Mouse (Mus musculus) cerebellum, adult 2 months (tissue): Measurements from ENCODE around the gene Gm42791. TPM values are rescaled to one million over a fixed set of nuclear protein-coding genes. Genes with fewer than 3 reads are reported as not detected.

ENCODE experiments used
- DNase-seq, 2 experiments: peaks; one replicate each; pipeline ENCODE4 v3.0.0; 2021
- H3K27ac ChIP-seq: fragments of 200-500 bp; 2 replicates; pipeline ENCODE4 v1.5.1; 2012; ENCODE audit warnings: low read length, control low read depth, inconsistent platforms; ENCODE audit not compliant: insufficient read depth
- H3K27me3 ChIP-seq: fragments of 200-500 bp; 2 replicates; pipeline ENCODE4 v1.6.1; 2012; ENCODE audit warnings: inconsistent platforms, mild to moderate bottlenecking, low read length, moderate library complexity; ENCODE audit not compliant: control insufficient read depth, insufficient read depth
- H3K4me1 ChIP-seq: fragments of 200-500 bp; 2 replicates; pipeline ENCODE4 v1.6.1; 2011; ENCODE audit warnings: low read length; ENCODE audit not compliant: control insufficient read depth, insufficient read depth
- H3K4me3 ChIP-seq: fragments of 200-500 bp; replicated peaks from 2 replicates; pipeline ENCODE3; 2011; ENCODE audit warnings: mild to moderate bottlenecking, low read depth, low read length, control low read depth; ENCODE audit not compliant: insufficient read depth
- CTCF ChIP-seq: fragments of 200-500 bp; IDR thresholded peaks from 2 replicates; pipeline ENCODE4 v1.5.1; 2011; ENCODE audit warnings: low read depth, mild to moderate bottlenecking, control low read depth, low read length, moderate library complexity, borderline replicate concordance; ENCODE audit not compliant: insufficient read depth
- POLR2A ChIP-seq: fragments of 200-500 bp; IDR thresholded peaks from 2 replicates; pipeline ENCODE4 v1.6.1; 2011; ENCODE audit warnings: low read length, control low read depth, borderline replicate concordance; ENCODE audit not compliant: insufficient read depth
- WGBS: fragments of 180-500 bp; shearing (Covaris S2); methylation state at CpG from one replicate; pipeline ENCODE4 v1.1.7; 2018; 5-methylcytosine and 5-hydroxymethylcytosine counted together
- polyA plus RNA-seq: library from polyadenylated mRNA; depleted of rRNA; stranded (reverse); fragments of >200 nt; gene quantifications from 2 replicates; pipeline ENCODE4 v1.2.3, GENCODE M21; 2012

Gm42791 gene
- polyA plus RNA-seq, 1 experiment = not detected

- Histone ChIP-seq H3K27ac (no peak overlapping the region), H3K27me3 (no peaks in the 10 kb centered on the region), H3K4me1 (no peaks in the 10 kb centered on the region), H3K4me3 (no peak overlapping the region)
- WGBS = 96% methylated on average over 6 of the region's 6 CpGs
- no peak for DNase-seq
- TF ChIP-seq CTCF (peak; percentile 28; the same call in 1 of the 2 replicates), POLR2A (no peak)
These were observed 52.6 kb downstream of the Gm42791 start for GRCm38 (mm10) chr5:148942305-148942704.

- Histone ChIP-seq H3K4me1 (no peaks in the 10 kb centered on the region), H3K4me3 (no peak overlapping the region), H3K27me3 (no peaks in the 10 kb centered on the region), H3K27ac (no peak overlapping the region)
- TF ChIP-seq CTCF (no peak), POLR2A (no peak)
- no peak for DNase-seq
- WGBS = 16% methylated on average over 10 of the region's 10 CpGs
These were observed 53.1 kb downstream of the Gm42791 start for GRCm38 (mm10) chr5:148941867-148942266.

- no peaks in the 10 kb centered on the region for H3K27me3 ChIP-seq
- H3K27ac ChIP-seq = no peak overlapping the region
- DNase-seq = no peak
- no peak overlapping the region for H3K4me3 ChIP-seq
- WGBS = 81% methylated on average over 11 of the region's 11 CpGs
- H3K4me1 ChIP-seq = no peaks in the 10 kb centered on the region
- no peak for TF ChIP-seq POLR2A
- TF ChIP-seq CTCF = no peak
These were observed 55.0 kb downstream of the Gm42791 start for GRCm38 (mm10) chr5:148939948-148940382.

GRCm38 (mm10) chr5:148936516-148936951, 58.4 kb downstream of the Gm42791 start:
- no peak overlapping the region for H3K27ac ChIP-seq
- TF ChIP-seq CTCF (no peak), POLR2A (no peak)
- H3K4me1 ChIP-seq = no peaks in the 10 kb centered on the region
- no peaks in the 10 kb centered on the region for H3K27me3 ChIP-seq
- DNase-seq = no peak
- 98% methylated on average over 3 of the region's 3 CpGs for WGBS
- no peak overlapping the region for H3K4me3 ChIP-seq

GRCm38 (mm10) chr5:148935871-148936270, 59.1 kb downstream of the Gm42791 start:
- 85% methylated on average over 6 of the region's 6 CpGs for WGBS
- Histone ChIP-seq H3K4me3 (no peak overlapping the region), H3K4me1 (no peaks in the 10 kb centered on the region), H3K27me3 (no peaks in the 10 kb centered on the region), H3K27ac (no peak overlapping the region)
- no peak for DNase-seq
- TF ChIP-seq POLR2A (no peak), CTCF (no peak)

GRCm38 (mm10) chr5:148935071-148935821, 59.7 kb downstream of the Gm42791 start:
- Histone ChIP-seq H3K4me3 (no peak overlapping the region), H3K4me1 (no peaks in the 10 kb centered on the region), H3K27me3 (no peaks in the 10 kb centered on the region), H3K27ac (no peak overlapping the region)
- WGBS = 39% methylated on average over 7 of the region's 7 CpGs
- TF ChIP-seq CTCF (no peak), POLR2A (no peak)
- DNase-seq = no peak

- TF ChIP-seq CTCF (no peak), POLR2A (no peak)
- DNase-seq = no peak
- H3K27ac ChIP-seq = no peak overlapping the region
- no peaks in the 10 kb centered on the region for H3K4me1 ChIP-seq
- no peaks in the 10 kb centered on the region for H3K27me3 ChIP-seq
- no peak overlapping the region for H3K4me3 ChIP-seq
- WGBS = 49% methylated on average over 6 of the region's 6 CpGs
These were observed 60.5 kb downstream of the Gm42791 start for GRCm38 (mm10) chr5:148934457-148934856.

- 80% methylated on average over 8 of the region's 8 CpGs for WGBS
These were observed 61.2 kb downstream of the Gm42791 start for GRCm38 (mm10) chr5:148933767-148934166.

GRCm38 (mm10) chr5:148931301-148931700, 63.6 kb downstream of the Gm42791 start:
- Histone ChIP-seq H3K4me3 (no peak overlapping the region), H3K27me3 (no peaks in the 10 kb centered on the region), H3K4me1 (no peaks in the 10 kb centered on the region), H3K27ac (no peak overlapping the region)
- no peak for DNase-seq
- TF ChIP-seq POLR2A (no peak), CTCF (no peak)
- 73% methylated on average over 1 of the region's 1 CpGs for WGBS

More at GRCm38 (mm10) chr5:148933767-148934166, 61.2 kb downstream of the Gm42791 start:
- no peaks in the 10 kb centered on the region for H3K4me1 ChIP-seq
- H3K27me3 ChIP-seq = no peaks in the 10 kb centered on the region
- H3K27ac ChIP-seq = no peak overlapping the region
- TF ChIP-seq POLR2A (no peak), CTCF (no peak)
- H3K4me3 ChIP-seq = no peak overlapping the region
- DNase-seq = no peak
